Mouse (Mus musculus): ENCODE data around the gene Calcrl.

The Calcrl gene

GRCm38 (mm10) chr2:84425138-84425537 lies at the start of gene Calcrl:
TSS of gene Calcrl (minus strand) at chr2:84425411.
- DNase-seq (ENCODE audit: low read depth, low spot score): peak; percentile 58

DNA sequence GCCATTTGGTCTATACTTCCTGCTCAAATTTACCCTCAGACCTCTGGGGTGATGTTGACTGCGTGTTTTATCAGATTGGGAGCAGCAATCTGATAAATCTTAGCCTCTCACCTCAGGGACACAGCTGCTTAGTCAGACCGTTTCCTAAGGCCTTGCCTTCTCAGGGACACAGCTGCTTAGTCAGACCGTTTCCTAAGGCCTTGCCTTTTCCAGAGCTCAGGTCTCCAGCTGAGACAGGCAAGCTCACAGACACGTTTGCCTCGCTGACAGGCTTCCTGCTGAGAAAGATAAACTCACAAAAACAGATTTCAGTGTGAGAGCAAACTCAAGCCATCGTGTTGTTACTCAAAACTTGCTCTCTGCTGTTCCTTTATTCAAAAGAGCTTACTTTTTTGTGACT lies 49.4 kb upstream of the Calcrl start:
- no peak for DNase-seq (ENCODE audit: low read depth, low spot score)

DNA sequence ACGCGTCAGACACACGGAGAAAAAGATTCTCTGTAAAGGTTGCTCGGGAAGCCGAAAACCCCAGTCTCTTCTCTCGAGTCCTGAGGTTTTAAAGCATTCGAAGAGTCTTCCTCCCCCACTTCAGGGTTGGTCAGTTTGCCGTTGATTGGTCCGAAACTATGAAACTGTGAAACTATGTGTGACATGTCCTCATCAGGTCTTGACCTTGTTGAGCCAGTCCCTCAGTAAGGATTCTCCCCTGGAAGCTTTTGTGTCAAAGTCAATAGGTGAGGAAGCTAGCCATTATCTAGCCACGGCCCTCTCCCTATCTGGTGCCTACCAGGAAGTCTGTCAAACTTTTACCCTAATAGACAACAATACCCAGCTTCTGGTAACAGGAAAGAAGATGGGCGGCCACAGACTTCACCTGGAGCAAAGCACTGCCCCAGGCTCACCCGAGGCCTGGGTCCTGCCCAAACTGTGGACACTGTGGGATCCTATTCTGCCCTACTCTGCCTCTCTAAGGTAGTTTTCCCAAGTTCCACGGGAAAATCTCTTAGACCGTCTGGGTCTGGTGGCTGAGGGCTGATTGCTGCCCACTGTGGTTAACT lies 48.8 kb upstream of the Calcrl start:
- no peak for DNase-seq (ENCODE audit: low read depth, low spot score)

DNA sequence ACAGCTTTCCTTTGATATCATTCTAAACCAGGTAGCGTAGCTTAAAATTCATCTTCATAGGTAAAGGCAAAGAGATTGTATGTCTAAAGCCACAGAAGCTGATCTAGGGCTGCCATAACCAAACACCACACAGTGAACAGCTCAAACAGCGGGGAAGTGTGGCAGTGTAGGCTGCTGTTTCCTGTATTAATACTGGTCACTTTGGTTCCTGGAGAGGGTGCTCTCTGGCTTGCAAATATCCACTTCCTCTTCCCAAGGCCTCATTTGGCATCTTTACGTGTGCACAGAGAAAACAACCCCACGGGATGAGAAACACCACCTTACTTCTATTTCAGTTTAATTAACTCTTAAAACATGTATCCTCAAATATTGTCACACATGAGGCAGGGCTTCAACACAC lies 42.2 kb upstream of the Calcrl start:
- no peak for DNase-seq (ENCODE audit: low read depth, low spot score)

DNA sequence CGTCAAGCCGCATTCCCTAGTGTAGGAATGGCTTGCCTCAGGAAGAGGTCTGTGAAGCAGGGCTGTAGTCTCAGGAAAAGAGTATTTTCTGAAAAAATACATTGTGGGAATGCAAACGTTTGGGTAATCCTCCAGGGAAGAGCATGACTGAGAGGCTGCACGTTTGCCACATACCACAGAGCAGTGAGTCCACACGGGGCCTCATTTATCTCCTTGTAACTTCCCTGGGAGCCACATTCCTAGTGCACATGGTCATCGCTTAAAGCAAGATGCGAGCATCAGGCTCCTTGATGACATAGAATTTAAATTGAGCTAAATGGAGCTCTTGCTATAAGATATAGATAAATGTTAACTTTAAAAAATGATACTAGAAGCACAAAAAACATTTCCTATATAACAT lies 39.7 kb upstream of the Calcrl start:
- DNase-seq (ENCODE audit: low read depth, low spot score): no peak

- DNase-seq (ENCODE audit: low read depth, low spot score): no peak
These were observed 37.2 kb upstream of the Calcrl start for GRCm38 (mm10) chr2:84462411-84462810.

GRCm38 (mm10) chr2:84459651-84460177 lies 34.5 kb upstream of the Calcrl start:
- no peak for DNase-seq (ENCODE audit: low read depth, low spot score)

DNA sequence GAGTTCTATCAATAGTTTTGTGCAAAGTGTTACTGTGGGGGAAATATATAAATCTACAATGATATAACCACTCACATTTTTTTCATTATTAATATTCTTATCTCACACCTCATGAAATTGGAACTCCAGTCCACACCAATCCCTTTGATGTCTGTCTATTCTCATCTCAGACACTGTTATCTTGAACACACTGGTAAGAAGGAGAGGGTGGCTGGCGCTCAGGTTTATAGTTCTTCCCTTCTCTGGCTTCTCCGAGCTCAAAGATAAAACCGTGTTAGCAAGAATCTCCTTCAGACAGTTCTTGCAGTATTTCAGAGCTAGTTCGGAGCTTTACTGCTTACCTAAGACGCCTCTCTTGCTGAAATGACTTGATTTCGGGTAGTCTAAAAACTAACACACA lies 32.0 kb upstream of the Calcrl start:
- DNase-seq (ENCODE audit: low read depth, low spot score): no peak

GRCm38 (mm10) chr2:84455236-84455799 lies 30.1 kb upstream of the Calcrl start:
- DNase-seq (ENCODE audit: low read depth, low spot score): peak; percentile 85

- no peak for DNase-seq (ENCODE audit: low read depth, low spot score)
These were observed 29.5 kb upstream of the Calcrl start for GRCm38 (mm10) chr2:84454551-84455235.

GRCm38 (mm10) chr2:84454051-84454450 lies 28.8 kb upstream of the Calcrl start:
- DNase-seq (ENCODE audit: low read depth, low spot score): peak; percentile 64

DNA sequence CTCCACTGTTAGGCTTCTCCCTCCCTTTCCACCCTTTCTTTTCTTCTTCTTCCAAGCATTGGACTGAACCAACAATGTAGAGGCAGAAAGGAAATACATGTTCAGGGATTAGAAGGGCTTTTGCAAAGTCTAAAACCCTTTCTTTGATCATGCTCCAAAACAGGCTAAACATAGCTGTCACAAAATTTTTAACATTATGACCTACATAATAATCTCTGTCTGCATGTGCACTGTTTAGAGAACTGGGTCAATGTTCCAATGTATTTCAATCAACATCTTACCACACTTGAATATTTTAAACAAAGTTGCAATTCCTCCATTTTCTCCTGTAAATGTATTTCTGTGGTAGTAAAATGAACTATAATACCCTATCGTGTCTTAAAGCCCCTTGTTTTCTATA lies 20.3 kb upstream of the Calcrl start:
- no peak for DNase-seq (ENCODE audit: low read depth, low spot score)

DNA sequence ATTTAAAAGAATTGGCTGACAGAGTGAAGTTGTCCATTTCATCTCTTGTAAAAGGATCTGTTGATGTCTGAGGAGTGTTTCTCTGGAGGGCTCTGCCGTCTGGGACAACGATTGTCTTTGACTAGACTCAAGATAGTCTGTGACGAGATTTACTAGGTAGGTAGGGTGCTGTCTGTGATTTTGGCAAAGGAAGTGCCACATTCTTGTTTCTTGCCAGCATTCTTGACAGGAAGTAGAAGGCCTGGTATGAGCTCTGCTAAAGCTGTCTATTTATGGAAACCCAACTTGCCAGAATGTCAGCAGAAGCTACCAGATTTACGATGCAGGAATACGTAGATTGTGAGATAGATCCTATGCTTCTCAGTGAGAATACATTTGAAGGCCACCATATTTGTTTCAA lies 16.7 kb upstream of the Calcrl start:
- no peak for DNase-seq (ENCODE audit: low read depth, low spot score)

GRCm38 (mm10) chr2:84429724-84430123 lies 4.5 kb upstream of the Calcrl start:
- DNase-seq (ENCODE audit: low read depth, low spot score): peak; percentile 46

DNA sequence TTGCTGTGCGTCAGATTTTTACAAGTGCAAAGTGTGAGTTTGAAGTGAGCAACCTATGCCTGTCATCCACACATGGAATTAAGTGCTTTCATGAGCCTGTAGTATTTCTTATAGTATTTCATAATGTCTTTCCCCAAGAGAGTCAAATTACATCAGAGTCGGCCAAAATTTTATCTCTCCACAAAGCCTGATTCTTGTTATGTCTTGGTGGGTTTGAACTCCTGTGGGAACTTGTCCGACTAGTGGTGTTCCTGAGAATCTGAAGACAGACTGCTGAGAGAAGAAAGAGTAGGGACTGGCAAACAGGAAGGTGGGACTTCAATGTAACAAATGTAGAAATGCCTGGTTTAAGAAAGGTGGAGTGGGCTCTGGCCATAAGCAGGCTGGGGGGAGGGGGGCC lies 3.6 kb upstream of the Calcrl start:
- DNase-seq (ENCODE audit: low read depth, low spot score): no peak

DNA sequence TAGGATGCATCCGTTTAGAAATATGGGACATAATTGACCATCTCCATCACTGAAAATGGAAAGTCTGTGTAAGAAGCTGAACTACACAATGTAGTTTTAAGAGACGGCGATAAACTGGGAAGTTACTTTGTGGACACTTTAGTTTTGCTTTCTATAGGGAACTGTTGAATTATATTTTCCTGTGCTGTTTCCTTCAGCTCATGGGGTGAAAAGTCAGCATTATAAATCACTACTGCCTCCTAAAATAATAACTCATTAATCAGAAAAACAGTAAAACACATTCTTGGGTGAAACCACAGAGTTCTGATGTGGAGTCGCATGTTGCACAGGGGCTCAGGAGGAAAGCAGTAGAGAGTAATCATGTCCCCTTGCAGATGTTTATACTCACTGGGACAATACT lies 1.3 kb upstream of the Calcrl start:
- no peak for DNase-seq (ENCODE audit: low read depth, low spot score)

GRCm38 (mm10) chr2:84416501-84416900 lies 8.7 kb downstream of the Calcrl start:
- DNase-seq (ENCODE audit: low read depth, low spot score): no peak

DNA sequence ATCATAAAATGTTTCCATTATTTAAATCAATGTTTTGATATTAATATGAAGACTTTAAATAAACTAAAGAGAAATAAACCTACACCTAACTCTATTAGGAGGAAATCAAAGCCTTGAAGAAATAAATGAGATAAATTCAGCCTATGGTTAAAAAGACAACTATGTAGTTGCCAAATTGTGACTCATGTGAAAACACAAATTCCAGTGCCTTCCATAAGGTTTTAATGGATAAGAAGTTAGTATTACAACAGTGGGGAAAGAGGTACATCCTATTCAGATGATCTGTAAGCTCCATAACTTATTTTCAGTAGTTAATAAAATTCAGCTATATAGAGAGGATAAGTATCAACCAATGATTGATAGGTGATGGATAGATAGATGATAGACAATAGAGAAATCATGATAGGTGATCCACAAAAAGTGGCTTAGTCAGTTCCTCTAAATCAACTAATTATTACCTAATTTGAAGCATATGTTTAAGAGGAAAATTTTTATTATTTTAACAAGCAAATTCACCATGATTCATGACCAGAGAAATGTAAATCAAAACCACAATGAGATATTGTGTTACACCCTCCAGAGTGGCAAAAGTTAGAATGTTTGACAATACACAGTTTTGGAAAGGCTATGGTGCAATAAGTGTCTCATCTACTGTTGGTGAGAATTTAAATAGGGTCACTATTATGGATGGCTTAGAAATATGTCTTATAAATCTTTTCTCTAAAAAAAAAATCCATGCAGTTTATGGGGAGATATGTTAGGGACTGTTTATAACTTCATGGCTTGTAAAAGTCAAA lies 15.2 kb downstream of the Calcrl start:
- DNase-seq (ENCODE audit: low read depth, low spot score): no peak

GRCm38 (mm10) chr2:84404834-84405233 lies 20.4 kb downstream of the Calcrl start:
- no peak for DNase-seq (ENCODE audit: low read depth, low spot score)

GRCm38 (mm10) chr2:84402713-84403112 lies 22.5 kb downstream of the Calcrl start:
- DNase-seq (ENCODE audit: low read depth, low spot score): no peak

DNA sequence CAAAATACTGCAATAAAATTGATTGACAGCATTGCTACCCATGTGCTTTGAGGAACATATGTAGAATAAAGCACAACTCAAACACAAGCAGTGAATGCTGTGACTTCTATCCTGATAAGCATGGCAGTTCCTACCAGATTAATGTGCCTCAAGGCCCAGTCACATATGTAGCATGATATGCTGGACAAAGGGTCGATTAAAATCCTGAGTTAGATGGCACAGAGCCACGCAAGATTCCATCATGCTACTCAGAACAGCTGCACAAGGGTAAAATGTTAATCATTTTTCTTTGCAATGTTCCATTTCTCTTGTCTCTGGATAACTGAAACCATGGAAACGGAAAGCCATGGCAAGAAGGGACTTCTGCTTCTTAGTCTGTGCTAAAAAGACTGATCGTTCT lies 28.7 kb downstream of the Calcrl start:
- DNase-seq (ENCODE audit: low read depth, low spot score): no peak

GRCm38 (mm10) chr2:84393236-84393635 lies 32.0 kb downstream of the Calcrl start:
- DNase-seq (ENCODE audit: low read depth, low spot score): no peak

All from forelimb bud, embryonic 11.5 days (tissue).